Mouse (Mus musculus) ES-Bruce4 (cell line): ENCODE measurements around the gene Cblb. TPM values are rescaled to one million over a fixed set of nuclear protein-coding genes. Genes with fewer than 3 reads are reported as not detected.

Source experiments
- H3K27ac ChIP-seq: 2 replicates; pipeline ENCODE4 v1.5.1; 2012; ENCODE audit warnings: low read length, inconsistent platforms; ENCODE audit not compliant: insufficient read depth
- H3K27me3 ChIP-seq: 2 replicates; pipeline ENCODE4 v1.6.1; 2012; ENCODE audit warnings: mild to moderate bottlenecking, low read length, inconsistent platforms; ENCODE audit not compliant: control insufficient read depth, poor library complexity, insufficient read depth, severe bottlenecking
- H3K36me3 ChIP-seq: 2 replicates; pipeline ENCODE4 v1.6.1; 2012; ENCODE audit warnings: inconsistent platforms, mild to moderate bottlenecking, low read length, moderate library complexity; ENCODE audit not compliant: control insufficient read depth, poor library complexity, insufficient read depth, severe bottlenecking
- H3K4me1 ChIP-seq: one replicate; pipeline ENCODE4 v1.8.1; 2011; ENCODE audit warnings: low read length; ENCODE audit not compliant: control insufficient read depth, insufficient read depth
- H3K4me3 ChIP-seq: 2 replicates; pipeline ENCODE4 v1.5.1; 2011; ENCODE audit warnings: low read depth, mild to moderate bottlenecking, low read length
- H3K9ac ChIP-seq: 2 replicates; pipeline ENCODE4 v1.6.1; 2012; ENCODE audit warnings: low read depth, mild to moderate bottlenecking, inconsistent platforms; ENCODE audit not compliant: poor library complexity, severe bottlenecking
- H3K9me3 ChIP-seq: replicated peaks from 2 replicates; pipeline ENCODE4 v1.6.1; 2012; ENCODE audit warnings: mild to moderate bottlenecking, low read length, inconsistent platforms; ENCODE audit not compliant: control insufficient read depth, poor library complexity, insufficient read depth, severe bottlenecking
- CTCF ChIP-seq: IDR thresholded peaks from one replicate; pipeline ENCODE4 v1.8.1; 2011; ENCODE audit warnings: low read depth, low read length
- EP300 ChIP-seq: IDR thresholded peaks from 2 replicates; pipeline ENCODE4 v1.6.1; 2011; ENCODE audit warnings: low read depth, low read length; ENCODE audit not compliant: insufficient read depth
- POLR2A ChIP-seq: IDR thresholded peaks from one replicate; pipeline ENCODE4 v1.8.1; 2011; ENCODE audit warnings: low read length; ENCODE audit not compliant: insufficient read depth
- polyA plus RNA-seq: library from polyadenylated mRNA; stranded (reverse); fragments of >200 nt; gene quantifications from 2 replicates; pipeline ENCODE4 v1.2.4, GENCODE M21; 2011; ENCODE audit warnings: low read depth; ENCODE audit not compliant: missing spikeins, insufficient read depth, insufficient read length

Gene Cblb
- polyA plus RNA-seq, 1 experiment, result 21.1 TPM

DNA sequence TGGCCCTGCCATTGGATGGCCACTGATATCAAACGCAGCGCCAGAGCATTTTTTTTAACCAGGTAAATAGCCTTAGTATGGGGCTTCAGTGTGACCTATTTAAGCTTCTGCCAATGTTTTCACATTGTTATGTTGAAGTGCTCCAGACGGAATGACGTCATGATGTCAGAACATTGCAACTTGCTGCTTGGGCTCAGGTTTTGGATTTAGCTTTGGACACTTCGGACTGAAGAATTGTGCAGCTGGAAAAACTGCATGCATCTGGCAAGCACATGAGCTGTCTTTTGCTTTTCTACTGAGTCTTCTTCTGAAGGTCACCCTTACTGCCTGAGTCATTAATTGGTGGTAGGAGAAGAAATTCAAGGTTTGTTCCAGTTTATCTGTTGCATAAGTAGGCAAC lies 3.3 kb downstream of the Cblb start:
- H3K27ac ChIP-seq, result no peak overlapping the region
- H3K4me1 ChIP-seq, result peaks cover 2% of the 10 kb centered on the region
- no peak for TF ChIP-seq EP300
- TF ChIP-seq CTCF, result no peak
- TF ChIP-seq POLR2A, result no peak
- H3K27me3 ChIP-seq, result no peaks in the 10 kb centered on the region
- no peak overlapping the region for H3K9ac ChIP-seq
- H3K4me3 ChIP-seq, result no peak overlapping the region
- 0 out of 2 replicates have a peak, but pooled peaks cover 3% of the 10 kb centered on the region for H3K36me3 ChIP-seq
- no peaks in the 10 kb centered on the region for H3K9me3 ChIP-seq

DNA sequence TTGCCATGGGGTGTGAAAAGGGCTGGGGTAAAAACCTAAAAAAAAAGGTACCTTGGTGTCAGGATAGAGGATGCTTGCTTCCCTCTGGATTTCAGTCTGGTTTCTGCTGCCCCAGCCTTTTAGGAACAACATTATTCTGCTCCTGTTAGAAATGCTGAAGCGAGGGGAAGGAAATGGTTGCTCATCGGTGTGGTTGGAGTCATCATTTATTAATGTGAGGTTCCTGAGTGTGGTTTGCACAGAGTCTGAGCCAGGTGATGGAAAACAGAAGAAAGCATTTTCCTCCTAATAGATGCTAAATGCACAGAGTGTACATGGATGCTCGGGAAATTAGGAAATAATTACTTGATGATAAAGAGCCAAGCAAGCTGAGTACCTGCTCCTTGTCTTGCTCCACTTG lies 5.3 kb downstream of the Cblb start:
- H3K27ac ChIP-seq, result no peak overlapping the region
- H3K9ac ChIP-seq, result no peak overlapping the region
- H3K36me3 ChIP-seq, result 0 out of 2 replicates have a peak, but pooled peaks cover 3% of the 10 kb centered on the region
- H3K4me3 ChIP-seq, result no peak overlapping the region
- no peak for TF ChIP-seq CTCF
- TF ChIP-seq EP300, result no peak
- TF ChIP-seq POLR2A, result no peak
- H3K9me3 ChIP-seq, result no peaks in the 10 kb centered on the region
- H3K4me1 ChIP-seq, result peaks cover 2% of the 10 kb centered on the region
- H3K27me3 ChIP-seq, result no peaks in the 10 kb centered on the region

DNA sequence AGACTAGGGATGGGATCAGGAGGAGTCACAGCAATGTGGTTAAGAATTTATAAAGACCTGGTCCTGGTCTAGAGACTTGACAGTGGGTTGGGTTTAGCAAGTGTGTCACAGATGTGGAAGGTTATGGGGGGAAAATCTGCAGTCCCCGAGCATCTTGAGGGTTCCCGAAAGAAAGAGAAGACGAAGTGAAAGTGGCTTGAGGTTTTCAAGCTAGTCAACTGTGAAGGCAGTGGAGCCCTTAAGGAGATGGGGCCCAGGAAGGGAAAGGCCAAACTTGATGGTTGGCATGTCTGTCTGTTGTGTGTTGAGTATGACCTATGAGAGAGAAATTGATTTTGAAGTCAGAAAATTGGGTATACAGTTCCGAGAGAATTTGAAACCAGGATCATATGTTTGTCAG lies 7.3 kb downstream of the Cblb start:
- no peak overlapping the region for H3K27ac ChIP-seq
- H3K36me3 ChIP-seq, result 0 out of 2 replicates have a peak, but pooled peaks cover 3% of the 10 kb centered on the region
- no peaks in the 10 kb centered on the region for H3K4me1 ChIP-seq

DNA sequence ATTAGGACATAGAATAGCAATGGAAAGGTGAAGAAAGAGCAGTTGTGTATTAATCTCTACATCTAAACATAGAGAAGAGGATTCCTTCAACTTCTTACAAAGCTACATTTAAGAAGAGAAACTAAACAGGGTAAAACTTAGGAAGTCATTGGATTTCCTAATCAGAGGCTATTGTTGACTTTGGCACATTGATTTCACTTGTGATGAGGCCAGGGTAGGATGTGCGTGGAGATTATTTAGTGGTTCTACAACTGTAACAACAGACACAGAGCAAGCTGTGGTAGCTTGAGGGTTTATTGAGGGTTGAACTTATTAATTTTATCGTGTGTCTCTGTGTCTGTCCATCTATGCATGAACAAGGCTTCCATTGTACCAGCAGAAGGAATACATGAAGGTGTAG lies 7.8 kb downstream of the Cblb start:
- Histone ChIP-seq H3K27ac (no peak overlapping the region), H3K4me3 (no peak overlapping the region), H3K9me3 (no peaks in the 10 kb centered on the region), H3K36me3 (0 out of 2 replicates have a peak, but pooled peaks cover 3% of the 10 kb centered on the region), H3K27me3 (no peaks in the 10 kb centered on the region), H3K4me1 (no peaks in the 10 kb centered on the region), H3K9ac (no peak overlapping the region)
- TF ChIP-seq POLR2A (no peak), CTCF (no peak), EP300 (no peak)

More for the DNA sequence above, 7.3 kb downstream of the Cblb start:
- Histone ChIP-seq H3K4me3 (no peak overlapping the region), H3K9me3 (no peaks in the 10 kb centered on the region), H3K27me3 (no peaks in the 10 kb centered on the region), H3K9ac (no peak overlapping the region)
- TF ChIP-seq CTCF, result no peak
- no peak for TF ChIP-seq POLR2A
- no peak for TF ChIP-seq EP300

DNA sequence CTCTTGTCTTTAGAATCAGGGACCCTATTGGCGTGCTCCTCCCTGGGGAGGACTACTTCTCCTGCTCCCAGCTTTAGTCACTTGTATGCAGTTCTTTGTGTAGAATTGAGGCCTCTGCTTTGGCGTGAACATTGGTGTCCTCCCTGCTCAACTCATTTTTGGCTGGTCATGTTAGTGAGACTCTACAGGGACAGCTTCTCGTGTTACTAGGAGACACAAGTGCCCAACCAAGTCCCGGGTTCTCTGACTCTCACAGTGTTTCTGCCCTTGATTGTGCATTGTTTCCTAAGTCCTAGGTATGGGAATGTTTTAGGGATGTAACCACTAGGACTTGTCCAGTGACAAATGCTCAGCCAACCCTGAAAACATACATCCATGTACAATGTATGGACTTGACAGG lies 9.9 kb downstream of the Cblb start:
- H3K4me1 ChIP-seq, result no peaks in the 10 kb centered on the region
- no peaks in the 10 kb centered on the region for H3K36me3 ChIP-seq
- no peak for TF ChIP-seq EP300
- no peak for TF ChIP-seq POLR2A
- no peak for TF ChIP-seq CTCF
- no peaks in the 10 kb centered on the region for H3K9me3 ChIP-seq
- no peak overlapping the region for H3K9ac ChIP-seq
- no peaks in the 10 kb centered on the region for H3K27me3 ChIP-seq
- H3K27ac ChIP-seq, result no peak overlapping the region
- no peak overlapping the region for H3K4me3 ChIP-seq

DNA sequence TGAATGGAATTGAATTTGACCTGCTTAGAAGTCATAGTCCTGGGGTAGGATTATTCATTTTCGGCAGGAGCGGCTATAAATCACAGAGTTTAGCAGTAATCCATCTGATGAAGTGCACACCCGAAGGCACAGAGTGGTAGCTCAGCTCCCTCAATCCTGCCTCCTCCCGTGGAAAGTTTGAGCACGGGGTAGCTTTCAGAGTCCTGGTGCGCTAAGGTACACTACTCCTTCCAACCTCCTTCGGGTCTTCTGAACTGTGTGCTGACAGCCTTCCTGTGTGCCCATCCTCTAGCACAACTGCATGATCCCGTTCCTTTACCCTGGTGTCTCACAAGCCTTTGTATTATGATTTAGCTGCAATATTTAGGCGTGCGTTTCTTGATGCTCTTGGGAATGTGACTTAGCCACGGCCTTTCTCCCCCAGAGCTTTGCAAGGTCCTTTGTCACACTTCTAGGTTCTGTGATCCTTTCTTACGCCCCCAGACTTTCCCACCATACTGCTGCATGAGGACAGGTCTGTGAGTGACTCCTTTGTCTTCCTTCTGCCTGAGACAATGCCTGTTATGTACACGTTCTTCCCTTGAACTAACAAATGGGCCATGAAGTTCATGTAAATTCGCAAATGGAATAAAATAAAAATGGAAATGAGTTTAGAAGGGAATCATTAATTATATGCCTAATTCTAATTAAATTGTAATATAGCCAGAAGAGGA lies 11.8 kb downstream of the Cblb start:
- no peak overlapping the region for H3K27ac ChIP-seq
- H3K9ac ChIP-seq, result no peak overlapping the region
- no peaks in the 10 kb centered on the region for H3K27me3 ChIP-seq
- TF ChIP-seq POLR2A, result no peak
- TF ChIP-seq EP300, result no peak
- no peak for TF ChIP-seq CTCF
- no peak overlapping the region for H3K4me3 ChIP-seq
- 0 out of 2 replicates have a peak, but pooled peaks cover under 1% of the 10 kb centered on the region for H3K36me3 ChIP-seq
- no peaks in the 10 kb centered on the region for H3K9me3 ChIP-seq
- H3K4me1 ChIP-seq, result no peaks in the 10 kb centered on the region
